Mouse (Mus musculus): ENCODE measurements around the gene Phc2. TPM values are rescaled to one million over a fixed set of nuclear protein-coding genes. Genes with fewer than 3 reads are reported as not detected.
A peak's percentile ranks its signal among the peaks of the same experiment; 100 is the strongest.

Phc2 gene
- polyA plus RNA-seq, 1 experiment from 2014 or later, result 35.7 TPM

DNA sequence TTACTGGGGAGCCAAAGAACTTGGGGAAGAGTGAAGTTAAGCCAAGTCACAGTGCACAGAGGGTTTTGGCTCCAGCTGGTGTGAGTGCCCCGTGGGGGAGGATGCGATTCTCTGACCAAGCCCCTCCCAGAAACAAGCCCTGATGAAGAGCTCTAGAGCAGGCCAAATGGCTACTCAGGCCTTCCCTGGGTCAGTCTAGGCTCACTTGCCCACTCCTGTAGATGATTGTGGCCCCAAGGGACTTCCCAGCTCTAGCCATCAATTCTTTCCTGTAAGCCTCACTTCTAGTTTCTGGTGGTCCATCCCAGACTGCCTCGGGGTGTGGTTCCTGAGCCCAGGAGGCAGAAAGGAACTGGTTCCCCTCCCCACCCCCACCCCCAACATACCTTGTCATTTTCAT lies 100.6 kb downstream of the Phc2 start, which contains the start of gene A3galt2:
A3galt2 (plus strand) TSS at position 301 of the 400 bp plus-strand sequence.
- Histone ChIP-seq H3K9ac (no peak within 1 kb of the TSS), H3K27ac (no peak within 1 kb of the TSS), H3K4me3 (no peak within 1 kb of the TSS), H3K36me3 (peaks cover 48% of the 10 kb centered on the region), H3K9me3 (no peaks in the 10 kb centered on the region), H3K4me2 (replicated peaks) (no peak within 1 kb of the TSS), H3K4me1 (peaks cover 14% of the 10 kb centered on the region; the same call in 1 of the 2 replicates), H3K27me3 (no peaks in the 10 kb centered on the region)
- 0 out of 2 replicates have a peak, but pooled peaks have one; percentile 5 for ATAC-seq (ENCODE audit: low FRiP score, low read depth)
- 64% methylated on average over 3 of the region's 3 CpGs for WGBS

DNA sequence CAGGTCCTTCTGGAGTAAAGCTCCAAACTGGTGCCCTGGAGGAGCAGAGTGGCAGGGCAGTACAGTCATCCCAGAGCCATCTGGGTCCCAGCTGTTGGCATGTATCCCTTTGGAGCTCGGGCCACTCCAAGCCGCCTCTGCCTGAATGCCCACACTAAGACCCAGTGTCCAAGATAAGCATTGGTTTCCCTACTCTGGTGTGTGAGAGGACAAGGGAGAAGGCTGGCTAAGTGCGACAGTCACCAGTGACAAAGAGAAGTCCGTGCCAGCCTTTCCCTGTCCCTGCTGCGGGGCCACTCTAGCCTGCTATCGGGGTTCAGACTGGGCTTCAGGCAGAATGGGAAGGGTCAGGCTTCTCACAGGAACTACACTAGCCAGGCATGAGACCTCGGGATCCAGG lies 101.4 kb downstream of the Phc2 start:
- 78% methylated on average over 7 of the region's 7 CpGs for WGBS
- no peak overlapping the region for H3K27ac ChIP-seq

DNA sequence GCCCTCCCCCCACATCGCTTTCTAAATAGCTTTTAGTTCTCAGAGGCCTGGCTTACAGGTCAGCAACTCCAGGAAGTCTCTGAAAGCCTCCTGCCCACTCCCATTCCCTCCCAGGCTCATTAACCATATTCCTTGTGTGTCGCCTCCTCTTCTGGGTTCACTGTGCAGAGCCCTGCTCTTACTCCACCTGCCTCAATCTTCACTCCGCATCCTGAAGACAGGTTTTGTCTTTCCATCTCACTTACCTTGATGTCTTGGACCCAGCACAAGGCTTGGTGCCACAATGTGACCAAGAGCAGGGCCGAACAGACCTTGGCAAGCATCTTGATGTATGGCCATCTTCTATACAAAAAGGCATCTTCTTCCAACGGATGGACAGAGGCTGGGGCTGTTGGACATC lies 104.7 kb downstream of the Phc2 start:
- Histone ChIP-seq H3K4me1 (peaks cover 14% of the 10 kb centered on the region; the same call in 1 of the 2 replicates), H3K27me3 (no peaks in the 10 kb centered on the region), H3K36me3 (peaks cover 7% of the 10 kb centered on the region; the same call in 1 of the 2 replicates), H3K9ac (no peak overlapping the region), H3K4me2 (replicated peaks) (no peak overlapping the region), H3K27ac (no peak overlapping the region), H3K4me3 (no peak overlapping the region), H3K9me3 (peaks cover 11% of the 10 kb centered on the region)
- 80% methylated on average over 5 of the region's 5 CpGs for WGBS
- ATAC-seq (ENCODE audit: low FRiP score, low read depth), result no peak

More for the DNA sequence above, 101.4 kb downstream of the Phc2 start:
- peaks cover 40% of the 10 kb centered on the region for H3K36me3 ChIP-seq
- H3K9me3 ChIP-seq, result no peaks in the 10 kb centered on the region
- no peak for ATAC-seq (ENCODE audit: low FRiP score, low read depth)
- no peaks in the 10 kb centered on the region for H3K27me3 ChIP-seq
- no peak overlapping the region for H3K4me3 ChIP-seq
- H3K4me1 ChIP-seq, result peaks cover 14% of the 10 kb centered on the region; the same call in 1 of the 2 replicates
- H3K9ac ChIP-seq, result no peak overlapping the region
- no peak overlapping the region for H3K4me2 ChIP-seq (replicated peaks)

DNA sequence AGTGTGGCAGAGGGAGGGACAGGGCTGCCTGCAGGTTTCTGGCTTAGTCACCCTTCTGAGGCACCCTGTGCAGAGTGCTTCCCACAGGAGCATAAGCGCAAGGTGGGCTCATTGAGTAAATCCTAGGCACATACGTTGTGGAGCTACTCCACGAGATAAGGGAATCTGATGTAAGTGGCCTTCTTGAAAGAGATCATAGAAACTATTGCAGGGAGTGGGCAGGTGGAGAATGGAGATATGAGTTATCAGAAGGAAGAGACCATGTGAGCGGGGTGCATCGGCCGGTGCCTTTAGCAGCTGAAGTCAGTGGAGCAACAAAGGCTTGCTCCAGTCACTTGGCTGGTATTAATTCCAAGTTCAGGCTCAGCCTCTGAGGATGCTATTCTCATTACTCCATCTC lies 105.5 kb downstream of the Phc2 start:
- Histone ChIP-seq H3K4me1 (peaks cover 14% of the 10 kb centered on the region; the same call in 1 of the 2 replicates), H3K9me3 (peaks cover 11% of the 10 kb centered on the region), H3K27ac (no peak overlapping the region), H3K27me3 (no peaks in the 10 kb centered on the region), H3K4me3 (no peak overlapping the region), H3K9ac (no peak overlapping the region), H3K36me3 (peaks cover 5% of the 10 kb centered on the region; the same call in 1 of the 2 replicates), H3K4me2 (replicated peaks) (no peak overlapping the region)
- no peak for ATAC-seq (ENCODE audit: low FRiP score, low read depth)
- WGBS, result 93% methylated on average over 6 of the region's 6 CpGs

DNA sequence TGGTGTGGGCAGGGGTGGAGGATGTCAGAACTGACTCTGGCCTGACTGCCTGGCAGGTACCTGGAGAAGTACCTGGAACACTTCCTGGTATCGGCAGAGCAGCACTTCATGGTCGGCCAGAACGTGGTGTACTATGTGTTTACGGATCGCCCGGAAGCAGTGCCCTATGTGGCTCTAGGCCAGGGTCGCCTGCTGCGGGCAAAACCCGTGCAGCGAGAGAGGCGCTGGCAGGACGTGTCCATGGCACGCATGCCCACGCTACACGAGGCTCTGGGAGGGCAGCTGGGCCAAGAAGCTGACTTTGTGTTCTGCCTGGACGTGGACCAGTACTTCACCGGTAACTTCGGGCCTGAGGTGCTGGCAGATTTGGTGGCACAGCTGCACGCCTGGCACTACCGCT lies 112.4 kb downstream of the Phc2 start:
- H3K36me3 ChIP-seq, result peaks cover 3% of the 10 kb centered on the region
- H3K9me3 ChIP-seq, result peaks cover 11% of the 10 kb centered on the region
- ATAC-seq (ENCODE audit: low FRiP score, low read depth), result no peak
- no peak overlapping the region for H3K27ac ChIP-seq
- WGBS, result 91% methylated on average over 20 of the region's 20 CpGs
- no peak overlapping the region for H3K4me3 ChIP-seq
- peaks cover 11% of the 10 kb centered on the region; the same call in 1 of the 2 replicates for H3K4me1 ChIP-seq
- no peaks in the 10 kb centered on the region for H3K27me3 ChIP-seq
- H3K9ac ChIP-seq, result no peak overlapping the region
- no peak overlapping the region for H3K4me2 ChIP-seq (replicated peaks)

DNA sequence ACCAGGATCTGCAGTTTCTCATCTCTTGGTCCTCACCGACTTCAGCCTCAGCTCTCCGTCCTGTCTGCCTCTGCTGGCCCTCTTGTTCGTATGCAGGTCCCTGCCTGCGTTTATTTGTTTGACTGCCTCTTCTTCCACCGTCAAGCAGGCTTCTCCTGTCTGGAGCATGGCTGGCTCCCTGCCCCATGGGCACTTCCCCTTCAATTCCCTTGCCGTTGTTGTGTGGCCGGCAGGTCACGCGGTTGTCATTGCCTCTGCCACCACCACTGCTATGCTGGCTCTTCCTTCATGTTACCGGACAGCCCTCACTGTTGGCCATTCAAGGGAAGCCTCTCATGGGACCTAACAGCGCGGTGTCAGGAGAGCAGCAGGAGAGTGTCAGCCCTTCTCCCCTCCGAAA lies 113.6 kb downstream of the Phc2 start:
- Histone ChIP-seq H3K4me3 (no peak overlapping the region), H3K27me3 (no peaks in the 10 kb centered on the region), H3K4me2 (replicated peaks) (no peak overlapping the region), H3K36me3 (peaks cover 15% of the 10 kb centered on the region), H3K27ac (no peak overlapping the region), H3K9me3 (peaks cover 5% of the 10 kb centered on the region), H3K4me1 (peaks cover 11% of the 10 kb centered on the region; the same call in 1 of the 2 replicates), H3K9ac (no peak overlapping the region)
- no peak for ATAC-seq (ENCODE audit: low FRiP score, low read depth)
- 73% methylated on average over 13 of the region's 13 CpGs for WGBS

DNA sequence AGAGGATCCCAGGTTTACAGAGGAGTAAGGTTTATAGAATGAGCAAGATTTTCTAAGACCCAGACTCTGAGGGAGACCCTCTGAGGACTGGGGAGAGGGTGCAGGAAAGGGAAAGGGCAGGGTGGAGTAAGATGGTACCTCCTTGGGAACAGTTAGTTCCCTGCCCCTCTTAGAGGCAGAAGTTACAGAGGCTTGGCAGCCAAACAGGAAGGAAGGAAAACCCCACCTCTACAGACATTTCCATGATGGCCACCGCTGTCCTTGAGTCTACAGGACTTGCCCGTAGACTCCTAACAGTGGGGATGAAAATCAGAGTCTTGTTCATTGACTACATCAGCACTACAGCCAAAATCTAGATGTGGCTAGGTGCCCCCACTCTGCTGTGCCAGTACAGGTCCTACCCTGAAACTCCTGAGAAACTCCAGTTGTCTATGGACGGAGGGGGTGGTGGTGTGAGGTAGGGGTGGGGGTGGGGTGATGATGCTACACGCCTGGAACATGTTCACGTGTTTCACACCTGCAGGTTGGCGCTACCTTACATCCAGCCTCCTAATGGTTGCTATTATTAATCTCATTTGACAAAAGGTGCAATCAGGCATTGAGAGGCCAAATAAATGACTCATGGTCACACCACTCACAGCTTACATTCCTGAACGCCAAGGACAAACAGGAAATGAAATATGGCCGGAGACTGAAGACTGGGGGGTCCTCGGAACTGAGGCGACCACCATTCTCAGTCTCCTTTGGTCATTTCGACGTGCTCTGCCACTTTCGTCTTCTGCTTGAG lies 115.3 kb downstream of the Phc2 start:
- Histone ChIP-seq H3K36me3 (peaks cover 31% of the 10 kb centered on the region), H3K4me2 (replicated peaks) (no peak overlapping the region), H3K4me3 (no peak overlapping the region), H3K27ac (no peak overlapping the region), H3K9me3 (no peaks in the 10 kb centered on the region), H3K4me1 (peaks cover 11% of the 10 kb centered on the region; the same call in 1 of the 2 replicates), H3K27me3 (no peaks in the 10 kb centered on the region), H3K9ac (no peak overlapping the region)
- WGBS, result 84% methylated on average over 13 of the region's 13 CpGs
- ATAC-seq (ENCODE audit: low FRiP score, low read depth), result no peak

DNA sequence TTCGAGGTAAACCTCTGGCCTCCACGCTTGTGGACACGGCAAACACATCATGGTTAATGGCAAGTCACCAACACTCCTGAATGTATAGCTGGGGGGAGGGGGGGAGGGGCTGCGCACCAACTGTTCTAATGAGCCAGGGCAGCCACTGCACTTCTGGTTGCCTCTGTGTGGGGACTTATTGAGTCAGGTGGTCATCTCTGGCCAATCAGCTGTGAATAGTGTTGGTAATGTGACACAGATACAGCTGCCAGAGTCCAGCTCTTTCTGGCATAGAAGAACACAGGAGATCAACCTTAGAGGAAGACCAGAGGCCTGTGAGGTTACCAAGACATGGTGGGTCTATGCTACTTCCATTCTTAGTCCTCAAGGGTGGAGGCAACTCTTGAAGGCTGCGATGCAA lies 116.2 kb downstream of the Phc2 start:
- no peaks in the 10 kb centered on the region for H3K27me3 ChIP-seq
- no peak overlapping the region for H3K9ac ChIP-seq
- 66% methylated on average over 5 of the region's 5 CpGs for WGBS
- H3K4me2 ChIP-seq (replicated peaks), result no peak overlapping the region
- no peak overlapping the region for H3K27ac ChIP-seq
- no peak overlapping the region for H3K4me3 ChIP-seq
- H3K4me1 ChIP-seq, result peaks cover 11% of the 10 kb centered on the region; the same call in 1 of the 2 replicates
- H3K36me3 ChIP-seq, result peaks cover 40% of the 10 kb centered on the region
- no peaks in the 10 kb centered on the region for H3K9me3 ChIP-seq
- ATAC-seq (ENCODE audit: low FRiP score, low read depth), result peak; percentile 59; the same call in 1 of the 2 replicates

DNA sequence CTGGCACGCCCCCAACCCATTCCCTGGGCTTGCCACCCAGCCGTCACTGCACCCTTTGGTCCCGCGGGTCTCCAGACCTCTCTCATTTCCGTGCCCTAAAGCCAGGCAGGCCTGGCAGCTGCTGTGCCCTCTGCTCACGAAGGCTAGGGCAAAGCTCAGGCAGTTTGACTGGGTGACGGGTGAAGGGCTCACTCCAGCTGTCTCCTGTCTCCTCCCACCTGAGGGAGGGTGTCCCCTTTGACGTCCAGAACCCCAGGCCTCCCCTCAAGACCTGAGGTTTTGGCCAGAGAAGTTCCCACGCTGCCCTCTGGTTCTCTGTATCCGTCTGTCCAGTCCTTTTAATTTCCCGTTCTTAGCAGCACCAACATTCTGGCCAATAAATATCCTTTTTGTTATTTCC lies 119.3 kb downstream of the Phc2 start:
- Histone ChIP-seq H3K4me1 (peaks cover 10% of the 10 kb centered on the region; the same call in 1 of the 2 replicates), H3K4me2 (replicated peaks) (no peak overlapping the region), H3K4me3 (no peak overlapping the region), H3K36me3 (peaks cover 71% of the 10 kb centered on the region), H3K27me3 (no peaks in the 10 kb centered on the region), H3K27ac (no peak overlapping the region), H3K9ac (no peak overlapping the region), H3K9me3 (no peaks in the 10 kb centered on the region)
- no peak for ATAC-seq (ENCODE audit: low FRiP score, low read depth)
- 85% methylated on average over 11 of the region's 11 CpGs for WGBS

DNA sequence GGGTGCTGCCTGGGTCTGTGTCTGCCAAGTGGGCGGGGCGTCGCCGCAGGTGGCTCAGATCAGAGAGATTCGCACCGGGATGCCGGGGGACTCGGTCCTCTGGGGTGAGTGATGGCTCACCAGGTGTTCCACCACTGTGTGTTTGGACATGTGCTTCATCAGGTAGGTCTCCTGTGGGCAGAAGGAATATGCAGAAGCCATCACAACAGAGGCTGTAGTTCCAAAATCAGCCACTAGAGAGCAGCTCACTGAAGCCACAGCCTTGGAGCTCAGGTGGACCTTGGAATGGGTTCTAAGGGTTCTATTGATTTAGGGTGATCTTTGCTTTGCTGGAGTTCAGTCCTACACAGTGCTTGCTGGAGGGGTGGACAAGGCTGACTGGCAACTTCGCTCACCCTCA lies 120.0 kb downstream of the Phc2 start:
- Histone ChIP-seq H3K4me1 (peaks cover 9% of the 10 kb centered on the region; the same call in 1 of the 2 replicates), H3K4me3 (no peak overlapping the region), H3K27ac (no peak overlapping the region), H3K9ac (no peak overlapping the region), H3K36me3 (peaks cover 77% of the 10 kb centered on the region), H3K4me2 (replicated peaks) (no peak overlapping the region), H3K9me3 (no peaks in the 10 kb centered on the region), H3K27me3 (no peaks in the 10 kb centered on the region)
- no peak for ATAC-seq (ENCODE audit: low FRiP score, low read depth)
- WGBS, result 85% methylated on average over 9 of the region's 9 CpGs

DNA sequence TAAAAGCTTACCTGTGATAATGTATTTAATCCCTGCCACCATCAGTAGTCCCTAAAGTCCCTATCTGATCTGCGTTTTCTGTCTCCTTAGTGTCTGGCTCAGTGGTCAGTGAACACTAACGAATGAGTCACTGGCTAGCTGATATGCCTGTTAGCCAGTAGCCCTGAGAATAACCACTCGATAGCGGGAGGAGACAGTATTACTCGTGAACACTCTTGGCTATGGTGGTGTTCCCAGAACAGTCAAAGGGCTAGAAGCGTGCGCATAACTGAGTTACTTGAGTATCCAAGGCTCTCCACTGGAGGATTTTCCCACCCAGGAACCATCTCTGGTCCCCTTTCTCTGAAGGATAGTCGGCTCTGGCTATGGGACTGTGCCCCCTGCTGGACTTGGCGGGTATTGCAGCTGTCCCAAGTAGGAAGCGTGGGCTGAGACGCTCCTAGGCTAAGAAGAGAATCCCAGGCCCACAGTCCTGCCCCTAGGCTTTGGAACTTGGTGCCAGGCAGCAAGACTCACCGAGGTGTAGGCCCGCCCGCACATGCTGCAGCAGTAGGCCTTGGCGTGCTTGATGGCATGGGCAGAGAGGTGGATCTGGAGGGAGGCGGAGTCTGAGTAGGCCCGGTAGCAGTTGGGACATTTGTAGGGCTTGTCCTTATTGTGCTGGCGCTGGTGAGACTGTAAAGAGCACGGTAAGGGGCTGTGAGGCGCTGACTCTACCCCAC lies 122.2 kb downstream of the Phc2 start:
- 48% methylated on average over 20 of the region's 20 CpGs for WGBS
- Histone ChIP-seq H3K4me1 (0 out of 2 replicates have a peak, but pooled peaks cover 5% of the 10 kb centered on the region), H3K27ac (no peak overlapping the region), H3K4me3 (no peak overlapping the region), H3K9me3 (no peaks in the 10 kb centered on the region), H3K36me3 (peaks cover 99% of the 10 kb centered on the region), H3K4me2 (replicated peaks) (no peak overlapping the region), H3K9ac (no peak overlapping the region), H3K27me3 (no peaks in the 10 kb centered on the region)
- peak; percentile 54 for ATAC-seq (ENCODE audit: low FRiP score, low read depth)

DNA sequence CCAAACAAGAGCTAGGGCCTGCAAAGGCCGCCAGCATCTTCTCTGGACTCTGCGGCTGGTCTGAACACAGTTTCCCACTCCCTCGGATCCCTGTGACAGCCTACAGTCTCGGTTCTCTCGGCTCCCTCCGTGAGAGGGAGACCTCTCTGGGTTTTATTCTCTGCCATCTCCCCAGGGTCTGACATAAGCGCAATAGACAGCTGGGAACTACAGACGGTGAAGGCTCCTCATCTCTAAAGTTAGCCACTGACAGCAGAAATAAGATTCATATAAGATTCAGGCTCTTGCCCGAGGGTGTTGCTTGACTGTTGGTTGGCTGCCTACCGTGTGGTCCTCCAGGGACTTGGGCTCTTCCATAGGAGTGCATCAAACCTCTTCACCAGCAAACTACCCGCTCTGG lies 123.1 kb downstream of the Phc2 start:
- peaks cover 99% of the 10 kb centered on the region for H3K36me3 ChIP-seq
- no peaks in the 10 kb centered on the region for H3K9me3 ChIP-seq
- no peak overlapping the region for H3K4me3 ChIP-seq
- no peaks in the 10 kb centered on the region for H3K27me3 ChIP-seq
- 0 out of 2 replicates have a peak, but pooled peaks cover 5% of the 10 kb centered on the region for H3K4me1 ChIP-seq
- no peak overlapping the region for H3K9ac ChIP-seq
- 85% methylated on average over 11 of the region's 11 CpGs for WGBS
- no peak for ATAC-seq (ENCODE audit: low FRiP score, low read depth)
- no peak overlapping the region for H3K4me2 ChIP-seq (replicated peaks)
- no peak overlapping the region for H3K27ac ChIP-seq
